Mouse (Mus musculus): ENCODE measurements around the gene Elp5. TPM values are rescaled to one million over a fixed set of nuclear protein-coding genes. Genes with fewer than 3 reads are reported as not detected.
"Not testable (repeated sequence)": the region's sequence is repeated elsewhere in the genome, so short reads cannot be mapped to it uniquely, and the experiment has no call there.

The Elp5 gene
- polyA plus RNA-seq, 1 experiment from 2014 or later = 129 TPM

GRCm38 (mm10) chr11:70020731-70021263 lies 38.5 kb upstream of the Elp5 start:
- peaks cover 77% of the 10 kb centered on the region for H3K4me1 ChIP-seq
- H3K9ac ChIP-seq = peak overlapping the region; percentile 96
- H3K4me3 ChIP-seq (replicated peaks) = peak overlapping the region; percentile 70
- H3K4me2 ChIP-seq = peak overlapping the region; percentile 93
- H3K9me3 ChIP-seq = no peaks in the 10 kb centered on the region
- ATAC-seq (ENCODE audit: low FRiP score) = peak; percentile 77
- no peaks in the 10 kb centered on the region for H3K36me3 ChIP-seq (replicated peaks)
- WGBS = under 1% methylated on average over 8 of the region's 8 CpGs
- peak overlapping the region; percentile 90 for H3K27ac ChIP-seq
- no peaks in the 10 kb centered on the region for H3K27me3 ChIP-seq

GRCm38 (mm10) chr11:70020022-70020631 lies 37.8 kb upstream of the Elp5 start:
- ATAC-seq (ENCODE audit: low FRiP score) = no peak
- no peaks in the 10 kb centered on the region for H3K9me3 ChIP-seq
- H3K27ac ChIP-seq = peak overlapping the region; percentile 90
- no peaks in the 10 kb centered on the region for H3K27me3 ChIP-seq
- WGBS = 9% methylated on average over 8 of the region's 8 CpGs
- no peaks in the 10 kb centered on the region for H3K36me3 ChIP-seq (replicated peaks)
- H3K4me1 ChIP-seq = peaks cover 72% of the 10 kb centered on the region
- H3K4me3 ChIP-seq (replicated peaks) = peak overlapping the region; percentile 70
- peak overlapping the region; percentile 96 for H3K9ac ChIP-seq
- H3K4me2 ChIP-seq = peak overlapping the region; percentile 93

GRCm38 (mm10) chr11:70019495-70020021 lies 37.2 kb upstream of the Elp5 start:
- Histone ChIP-seq H3K36me3 (replicated peaks) (no peaks in the 10 kb centered on the region), H3K4me1 (peaks cover 72% of the 10 kb centered on the region), H3K27me3 (no peaks in the 10 kb centered on the region), H3K4me3 (replicated peaks) (peak overlapping the region; percentile 70), H3K9ac (peak overlapping the region; percentile 96), H3K9me3 (no peaks in the 10 kb centered on the region), H3K4me2 (peak overlapping the region; percentile 93), H3K27ac (peak overlapping the region; percentile 90)
- no peak for ATAC-seq (ENCODE audit: low FRiP score)
- WGBS = 26% methylated on average over 2 of the region's 2 CpGs

- no peaks in the 10 kb centered on the region for H3K9me3 ChIP-seq
- 1% methylated on average over 21 of the region's 25 CpGs for WGBS
- H3K4me3 ChIP-seq (replicated peaks) = peak overlapping the region; percentile 70
- H3K4me2 ChIP-seq = peak overlapping the region; percentile 93
- no peaks in the 10 kb centered on the region for H3K27me3 ChIP-seq
- no peak for ATAC-seq (ENCODE audit: low FRiP score)
- H3K27ac ChIP-seq = peak overlapping the region; percentile 90
- peak overlapping the region; percentile 96 for H3K9ac ChIP-seq
- no peaks in the 10 kb centered on the region; the same call in 1 of the 2 replicates for H3K36me3 ChIP-seq (replicated peaks)
- peaks cover 67% of the 10 kb centered on the region for H3K4me1 ChIP-seq
Measured at GRCm38 (mm10) chr11:70018131-70018990, 36.0 kb upstream of the Elp5 start.

GRCm38 (mm10) chr11:70017199-70017767 lies 35.0 kb upstream of the Elp5 start:
- peak overlapping the region; percentile 93 for H3K4me2 ChIP-seq
- H3K36me3 ChIP-seq (replicated peaks) = peaks cover 7% of the 10 kb centered on the region
- H3K4me3 ChIP-seq (replicated peaks) = peak overlapping the region; percentile 70
- peak overlapping the region; percentile 96 for H3K9ac ChIP-seq
- 29% methylated on average over 7 of the region's 7 CpGs for WGBS
- H3K27ac ChIP-seq = peak overlapping the region; percentile 90
- no peaks in the 10 kb centered on the region for H3K9me3 ChIP-seq
- no peaks in the 10 kb centered on the region for H3K27me3 ChIP-seq
- H3K4me1 ChIP-seq = peaks cover 56% of the 10 kb centered on the region
- ATAC-seq (ENCODE audit: low FRiP score) = no peak

- 77% methylated on average over 3 of the region's 3 CpGs for WGBS
- peak within 1 kb of the TSS; percentile 96 for H3K9ac ChIP-seq
- H3K36me3 ChIP-seq (replicated peaks) = peaks cover 13% of the 10 kb centered on the region
- ATAC-seq (ENCODE audit: low FRiP score) = no peak
- H3K4me2 ChIP-seq = peak within 1 kb of the TSS; percentile 93
- H3K4me3 ChIP-seq (replicated peaks) = peak within 1 kb of the TSS; percentile 70
- peaks cover 52% of the 10 kb centered on the region for H3K4me1 ChIP-seq
- no peaks in the 10 kb centered on the region for H3K27me3 ChIP-seq
- H3K9me3 ChIP-seq = no peaks in the 10 kb centered on the region
- peak within 1 kb of the TSS; percentile 90 for H3K27ac ChIP-seq
Measured at GRCm38 (mm10) chr11:70016669-70017068, 34.4 kb upstream of the Elp5 start, which contains the start of gene Dlg4. TSS of gene Dlg4 (plus strand) at chr11:70016942.

- 69% methylated on average over 2 of the region's 2 CpGs for WGBS
- ATAC-seq (ENCODE audit: low FRiP score); H3K27ac ChIP-seq; H3K4me3 ChIP-seq (replicated peaks); H3K27me3 ChIP-seq; H3K4me2 ChIP-seq; H3K9ac ChIP-seq; H3K9me3 ChIP-seq: not testable (repeated sequence)
- Histone ChIP-seq H3K4me1 (peaks cover 52% of the 10 kb centered on the region), H3K36me3 (replicated peaks) (peaks cover 18% of the 10 kb centered on the region)
Measured at GRCm38 (mm10) chr11:70016177-70016576, 33.9 kb upstream of the Elp5 start.

GRCm38 (mm10) chr11:70015677-70016076 lies 33.4 kb upstream of the Elp5 start:
- peak overlapping the region; percentile 88 for H3K4me2 ChIP-seq
- no peaks in the 10 kb centered on the region for H3K9me3 ChIP-seq
- no peak for ATAC-seq (ENCODE audit: low FRiP score)
- H3K36me3 ChIP-seq (replicated peaks) = peaks cover 23% of the 10 kb centered on the region
- H3K4me1 ChIP-seq = peaks cover 51% of the 10 kb centered on the region
- H3K27me3 ChIP-seq = no peaks in the 10 kb centered on the region
- H3K27ac ChIP-seq = no peak overlapping the region
- WGBS = 68% methylated on average over 6 of the region's 6 CpGs
- peak overlapping the region; percentile 72; the same call in 1 of the 2 replicates for H3K9ac ChIP-seq
- H3K4me3 ChIP-seq (replicated peaks) = peak overlapping the region; percentile 56; the same call in 1 of the 2 replicates

- H3K4me3 ChIP-seq (replicated peaks) = peak within 1 kb of the TSS; percentile 56
- peaks cover 30% of the 10 kb centered on the region for H3K36me3 ChIP-seq (replicated peaks)
- H3K27me3 ChIP-seq = no peaks in the 10 kb centered on the region
- no peaks in the 10 kb centered on the region for H3K9me3 ChIP-seq
- H3K27ac ChIP-seq = peak within 1 kb of the TSS; percentile 69
- H3K9ac ChIP-seq = peak within 1 kb of the TSS; percentile 72
- WGBS = under 1% methylated on average over 35 of the region's 35 CpGs
- H3K4me1 ChIP-seq = peaks cover 44% of the 10 kb centered on the region
- peak; percentile 84 for ATAC-seq (ENCODE audit: low FRiP score)
- peak within 1 kb of the TSS; percentile 88 for H3K4me2 ChIP-seq
Measured at GRCm38 (mm10) chr11:70014880-70015558, 32.7 kb upstream of the Elp5 start, which contains the start of gene Acadvl. TSS of gene Acadvl (minus strand) at chr11:70015411.

- no peaks in the 10 kb centered on the region for H3K9me3 ChIP-seq
- ATAC-seq (ENCODE audit: low FRiP score) = no peak
- no peaks in the 10 kb centered on the region for H3K27me3 ChIP-seq
- 52% methylated on average over 5 of the region's 5 CpGs for WGBS
- no peak overlapping the region for H3K4me3 ChIP-seq (replicated peaks)
- H3K9ac ChIP-seq = no peak overlapping the region
- peaks cover 34% of the 10 kb centered on the region for H3K4me1 ChIP-seq
- H3K4me2 ChIP-seq = peak overlapping the region; percentile 88; the same call in 1 of the 2 replicates
- no peak overlapping the region for H3K27ac ChIP-seq
- peaks cover 40% of the 10 kb centered on the region for H3K36me3 ChIP-seq (replicated peaks)
Measured at GRCm38 (mm10) chr11:70014051-70014450, 31.7 kb upstream of the Elp5 start.

GRCm38 (mm10) chr11:70013408-70013807 lies 31.1 kb upstream of the Elp5 start:
- no peak for ATAC-seq (ENCODE audit: low FRiP score)
- H3K27ac ChIP-seq = no peak overlapping the region
- peaks cover 46% of the 10 kb centered on the region for H3K36me3 ChIP-seq (replicated peaks)
- H3K9ac ChIP-seq = no peak overlapping the region
- H3K27me3 ChIP-seq = no peaks in the 10 kb centered on the region
- H3K4me1 ChIP-seq = peaks cover 29% of the 10 kb centered on the region
- 89% methylated on average over 3 of the region's 3 CpGs for WGBS
- H3K4me3 ChIP-seq (replicated peaks) = no peak overlapping the region
- no peaks in the 10 kb centered on the region for H3K9me3 ChIP-seq
- no peak overlapping the region for H3K4me2 ChIP-seq

Measured in forebrain, embryonic 12.5 days (tissue).